Mouse (Mus musculus) intestine, embryonic 16.5 days (tissue): Measurements from ENCODE around the gene Higd1a. TPM values are rescaled to one million over a fixed set of nuclear protein-coding genes. Genes with fewer than 3 reads are reported as not detected.

ENCODE experiments used
- ATAC-seq: fragments of 200-750 bp; cut with Nextera tagmentation; 2 replicates; pipeline ENCODE4 v1.8.0; 2017; ENCODE audit warnings: moderate TSS enrichment, moderate library complexity
- H3K27ac ChIP-seq: fragments of 300-500 bp; sonication (generic); 2 replicates; pipeline ENCODE4 v1.5.1; 2014; ENCODE audit warnings: mild to moderate bottlenecking, low read length
- H3K27me3 ChIP-seq: fragments of 300-500 bp; sonication (generic); replicated peaks from 2 replicates; pipeline ENCODE4 v1.6.1; 2014; ENCODE audit warnings: low read length, control low read depth, mixed read lengths; ENCODE audit not compliant: control insufficient read depth, insufficient read depth
- H3K36me3 ChIP-seq: fragments of 300-500 bp; sonication (generic); 2 replicates; pipeline ENCODE4 v1.6.1; 2014; ENCODE audit warnings: low read length, control low read depth; ENCODE audit not compliant: control insufficient read depth, insufficient read depth
- H3K4me1 ChIP-seq: fragments of 300-500 bp; sonication (generic); 2 replicates; pipeline ENCODE4 v1.6.1; 2014; ENCODE audit warnings: low read length, control low read depth, mixed read lengths; ENCODE audit not compliant: control insufficient read depth, insufficient read depth
- H3K4me2 ChIP-seq: fragments of 300-500 bp; sonication (generic); 2 replicates; pipeline ENCODE4 v1.6.1; 2014; ENCODE audit warnings: low read depth, low read length, control low read depth
- H3K4me3 ChIP-seq: fragments of 300-500 bp; sonication (generic); 2 replicates; pipeline ENCODE4 v1.5.1; 2014; ENCODE audit warnings: mild to moderate bottlenecking, low read length
- H3K9ac ChIP-seq: fragments of 300-500 bp; sonication (generic); 2 replicates; pipeline ENCODE4 v1.6.1; 2014; ENCODE audit warnings: low read depth, low read length
- H3K9me3 ChIP-seq: fragments of 300-500 bp; sonication (generic); 2 replicates; pipeline ENCODE4 v1.6.1; 2016; ENCODE audit warnings: low read length, control low read depth; ENCODE audit not compliant: control insufficient read depth
- WGBS: fragments of 180-500 bp; shearing (Covaris S2); extraction: QIAGEN DNeasy Blood & Tissue Kit; methylation state at CpG from one replicate; pipeline ENCODE4 v1.1.7; 2014; 5-methylcytosine and 5-hydroxymethylcytosine counted together
- polyA plus RNA-seq: library from polyadenylated mRNA; unstranded; fragments of >200 nt; fragmentation: Nextera tagmentation; extraction: Ambion mirVana; gene quantifications from 2 replicates; pipeline ENCODE4 v1.2.1, GENCODE M21; 2015

Gene Higd1a
- polyA plus RNA-seq, 1 experiment from 2014 or later = 162 TPM

DNA sequence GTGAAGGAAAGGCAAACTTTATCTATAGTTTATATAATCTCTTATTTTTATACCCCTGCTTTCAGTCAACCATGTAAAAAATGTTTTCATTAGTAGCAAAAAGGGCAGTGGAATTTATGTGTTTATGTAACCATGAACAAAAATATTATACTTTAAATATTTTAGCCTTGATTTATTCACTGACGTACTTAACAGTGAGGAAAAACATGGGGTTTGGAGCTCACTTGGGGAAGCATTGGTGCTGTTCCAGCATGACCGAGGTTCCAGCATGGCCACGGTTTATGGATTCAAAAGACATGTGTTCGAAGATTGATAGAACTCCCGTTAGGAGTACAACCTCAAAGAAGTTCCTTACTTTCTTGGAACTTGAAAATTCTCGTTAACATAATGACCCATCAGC lies 10.1 kb upstream of the Higd1a start:
- no peaks in the 10 kb centered on the region for H3K9me3 ChIP-seq
- H3K9ac ChIP-seq = no peak overlapping the region
- no peaks in the 10 kb centered on the region for H3K27me3 ChIP-seq
- no peaks in the 10 kb centered on the region for H3K36me3 ChIP-seq
- H3K4me3 ChIP-seq = no peak overlapping the region
- H3K27ac ChIP-seq = peak overlapping the region; percentile 8; the same call in 1 of the 2 replicates
- WGBS = 61% methylated on average over 6 of the region's 6 CpGs
- no peak overlapping the region for H3K4me2 ChIP-seq
- no peak for ATAC-seq
- H3K4me1 ChIP-seq = peaks cover 16% of the 10 kb centered on the region

DNA sequence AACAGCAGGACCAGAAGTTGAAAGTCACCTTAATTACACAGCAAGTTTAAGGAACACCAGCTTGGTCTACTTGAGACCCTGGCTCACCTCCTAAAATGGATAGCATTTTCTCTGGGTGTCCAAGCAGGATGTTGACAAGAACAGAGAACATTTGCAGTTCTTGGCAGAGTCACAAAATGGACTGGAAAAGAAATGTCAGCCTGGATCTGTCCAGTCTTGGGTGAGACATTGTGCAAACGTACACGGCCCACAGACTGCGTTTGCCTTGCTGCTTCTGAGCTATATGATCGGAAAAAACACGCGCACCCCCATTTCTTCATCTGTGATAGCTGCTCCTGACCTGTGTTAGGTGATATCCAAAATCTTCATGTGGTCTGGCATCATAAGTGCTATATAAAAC lies 9.5 kb upstream of the Higd1a start:
- 56% methylated on average over 6 of the region's 6 CpGs for WGBS
- H3K4me3 ChIP-seq = no peak overlapping the region
- no peaks in the 10 kb centered on the region for H3K9me3 ChIP-seq
- no peaks in the 10 kb centered on the region for H3K36me3 ChIP-seq
- H3K27ac ChIP-seq = peak overlapping the region; percentile 75
- H3K4me2 ChIP-seq = no peak overlapping the region
- peaks cover 16% of the 10 kb centered on the region for H3K4me1 ChIP-seq
- peak; percentile 36; the same call in 1 of the 2 replicates for ATAC-seq
- H3K27me3 ChIP-seq = no peaks in the 10 kb centered on the region
- no peak overlapping the region for H3K9ac ChIP-seq

DNA sequence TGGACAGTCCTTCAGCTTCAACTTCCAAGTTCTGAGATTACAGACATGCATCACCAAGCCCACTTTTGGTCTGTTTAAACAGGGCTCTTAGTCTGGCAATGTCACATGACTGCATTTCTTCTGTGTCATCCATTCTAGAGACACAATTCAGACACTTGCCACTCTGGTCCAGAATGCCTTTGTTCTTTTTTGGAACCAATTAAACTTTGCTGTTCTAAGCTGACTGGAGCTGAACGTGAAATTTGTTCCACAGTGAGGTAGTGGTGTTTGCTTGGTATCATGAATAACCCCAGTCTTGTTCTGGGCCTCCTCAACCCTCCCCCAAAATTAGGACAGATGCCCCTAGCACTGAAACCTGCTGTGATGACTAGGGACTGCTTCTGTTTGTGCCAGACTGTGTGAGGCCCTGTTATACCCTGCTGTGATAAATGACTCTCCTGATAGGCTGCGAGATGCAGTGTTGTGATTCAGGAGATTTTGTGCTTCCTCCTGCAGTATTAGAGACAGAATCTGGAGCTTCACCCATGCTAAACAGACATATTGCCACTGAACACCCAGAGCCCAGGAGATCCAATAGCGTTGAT lies 7.4 kb upstream of the Higd1a start:
- Histone ChIP-seq H3K36me3 (no peaks in the 10 kb centered on the region), H3K9ac (no peak overlapping the region), H3K27me3 (no peaks in the 10 kb centered on the region), H3K4me1 (peaks cover 11% of the 10 kb centered on the region; the same call in 1 of the 2 replicates), H3K9me3 (no peaks in the 10 kb centered on the region), H3K4me2 (no peak overlapping the region), H3K27ac (no peak overlapping the region; the same call in 1 of the 2 replicates), H3K4me3 (no peak overlapping the region)
- ATAC-seq = no peak
- 37% methylated on average over 3 of the region's 3 CpGs for WGBS

DNA sequence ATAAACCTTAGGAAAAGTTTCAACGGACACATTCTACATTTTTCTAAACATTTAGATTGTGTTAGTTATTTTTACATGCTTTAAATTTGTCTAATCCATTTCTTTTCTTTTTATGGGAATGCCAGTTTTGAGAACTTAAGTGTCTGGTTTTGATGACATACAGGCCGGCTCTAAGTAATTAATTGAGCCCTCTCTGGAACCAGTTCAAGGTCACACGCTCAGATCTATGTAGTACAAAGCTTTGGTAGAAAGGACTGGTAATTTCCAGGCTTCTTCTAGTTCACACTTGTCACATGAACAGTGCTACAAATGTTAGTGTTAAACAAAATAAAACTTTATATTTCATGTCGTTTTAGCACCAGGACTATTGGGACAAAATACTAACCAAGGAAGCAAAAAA lies 6.7 kb upstream of the Higd1a start:
- Histone ChIP-seq H3K4me2 (no peak overlapping the region), H3K27ac (no peak overlapping the region), H3K36me3 (no peaks in the 10 kb centered on the region), H3K9ac (no peak overlapping the region), H3K27me3 (no peaks in the 10 kb centered on the region), H3K4me1 (peaks cover 7% of the 10 kb centered on the region; the same call in 1 of the 2 replicates), H3K9me3 (no peaks in the 10 kb centered on the region), H3K4me3 (no peak overlapping the region)
- 38% methylated on average over 4 of the region's 4 CpGs for WGBS
- no peak for ATAC-seq

DNA sequence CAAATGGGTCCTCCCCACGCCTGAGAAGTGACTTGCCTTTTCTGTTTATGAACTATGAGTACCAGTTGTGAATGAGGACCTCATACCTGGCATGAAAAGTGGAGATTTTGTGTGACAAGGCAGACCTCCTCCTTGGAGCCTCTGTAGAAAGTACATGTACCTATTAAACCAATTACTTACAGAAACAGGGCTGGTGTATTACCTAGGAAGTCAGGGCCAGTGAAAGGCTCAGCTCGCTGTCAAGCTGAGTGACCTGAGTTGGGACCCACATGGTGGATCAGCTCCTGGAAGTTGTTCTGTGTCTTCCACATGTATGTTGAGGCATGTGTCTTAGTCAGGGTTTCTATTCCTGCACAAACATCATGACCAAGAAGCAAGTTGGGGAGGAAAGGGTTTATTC lies 2.8 kb upstream of the Higd1a start:
- Histone ChIP-seq H3K4me3 (no peak overlapping the region), H3K9me3 (no peaks in the 10 kb centered on the region), H3K4me1 (0 out of 2 replicates have a peak, but pooled peaks cover 2% of the 10 kb centered on the region), H3K4me2 (no peak overlapping the region), H3K9ac (no peak overlapping the region), H3K36me3 (no peaks in the 10 kb centered on the region), H3K27ac (no peak overlapping the region), H3K27me3 (no peaks in the 10 kb centered on the region)
- no peak for ATAC-seq
- 89% methylated on average over 2 of the region's 2 CpGs for WGBS

DNA sequence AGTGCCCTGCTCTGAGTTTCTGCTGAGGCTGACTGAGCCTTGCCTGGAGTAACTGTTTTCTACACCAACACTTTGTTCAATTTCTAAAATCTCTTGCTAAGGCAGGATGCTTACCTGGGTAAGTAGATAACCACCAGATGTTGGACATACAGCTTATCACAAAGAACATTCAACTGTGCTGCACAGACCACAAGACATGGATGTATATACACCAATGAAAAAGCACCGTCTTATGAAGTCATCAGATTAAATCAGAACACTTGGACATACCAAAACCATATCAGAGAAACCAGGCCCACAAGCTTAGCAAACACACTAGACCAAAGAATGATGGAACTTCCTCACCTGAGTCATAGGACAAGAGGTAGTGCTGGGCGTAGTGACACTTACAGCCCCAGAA lies 1.2 kb upstream of the Higd1a start:
- Histone ChIP-seq H3K4me1 (0 out of 2 replicates have a peak, but pooled peaks cover 5% of the 10 kb centered on the region), H3K36me3 (no peaks in the 10 kb centered on the region), H3K27ac (no peak overlapping the region), H3K9me3 (no peaks in the 10 kb centered on the region), H3K4me2 (no peak overlapping the region), H3K27me3 (no peaks in the 10 kb centered on the region), H3K9ac (no peak overlapping the region), H3K4me3 (no peak overlapping the region)
- WGBS = 93% methylated on average over 2 of the region's 2 CpGs
- ATAC-seq = no peak

DNA sequence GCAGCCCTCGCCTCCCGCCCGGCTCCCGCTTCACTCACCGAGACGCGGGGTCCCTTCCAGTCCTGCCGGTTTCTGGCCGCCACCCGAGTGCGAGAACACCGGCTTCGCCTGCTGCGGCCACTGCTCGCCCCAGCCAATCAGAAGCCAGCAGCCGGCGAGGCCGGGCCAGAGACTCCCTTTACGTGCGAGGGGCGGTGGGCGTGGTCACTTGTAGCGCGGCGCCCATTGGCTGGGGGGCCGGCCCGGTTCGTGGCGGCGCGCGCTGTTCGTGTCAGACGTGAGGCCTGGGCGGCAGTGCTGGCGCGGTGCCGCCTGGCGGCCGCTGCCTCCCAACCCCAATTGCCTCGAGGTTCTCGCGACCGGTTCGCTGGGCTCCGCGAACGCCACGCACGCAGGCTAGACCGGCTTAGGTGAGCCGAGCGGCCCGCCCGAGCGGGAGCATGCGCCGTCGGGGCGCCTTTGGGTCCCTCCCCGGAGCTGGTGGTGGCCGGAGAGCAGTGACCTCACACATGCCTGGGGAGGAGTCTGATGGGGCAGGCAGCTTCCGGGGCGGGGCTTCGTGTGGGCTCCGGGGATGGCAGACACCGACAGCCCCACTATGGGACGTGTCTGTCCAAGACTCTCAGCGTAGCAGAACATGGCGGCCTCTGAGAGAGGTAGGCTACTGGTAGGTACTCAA lies 549 bp downstream of the Higd1a start:
- Histone ChIP-seq H3K9ac (peak overlapping the region; percentile 90), H3K4me3 (peak overlapping the region; percentile 93), H3K27me3 (no peaks in the 10 kb centered on the region), H3K27ac (peak overlapping the region; percentile 99), H3K4me1 (0 out of 2 replicates have a peak, but pooled peaks cover 5% of the 10 kb centered on the region), H3K9me3 (no peaks in the 10 kb centered on the region), H3K36me3 (no peaks in the 10 kb centered on the region), H3K4me2 (peak overlapping the region; percentile 82)
- peak; percentile 99 for ATAC-seq
- under 1% methylated on average over 70 of the region's 70 CpGs for WGBS

DNA sequence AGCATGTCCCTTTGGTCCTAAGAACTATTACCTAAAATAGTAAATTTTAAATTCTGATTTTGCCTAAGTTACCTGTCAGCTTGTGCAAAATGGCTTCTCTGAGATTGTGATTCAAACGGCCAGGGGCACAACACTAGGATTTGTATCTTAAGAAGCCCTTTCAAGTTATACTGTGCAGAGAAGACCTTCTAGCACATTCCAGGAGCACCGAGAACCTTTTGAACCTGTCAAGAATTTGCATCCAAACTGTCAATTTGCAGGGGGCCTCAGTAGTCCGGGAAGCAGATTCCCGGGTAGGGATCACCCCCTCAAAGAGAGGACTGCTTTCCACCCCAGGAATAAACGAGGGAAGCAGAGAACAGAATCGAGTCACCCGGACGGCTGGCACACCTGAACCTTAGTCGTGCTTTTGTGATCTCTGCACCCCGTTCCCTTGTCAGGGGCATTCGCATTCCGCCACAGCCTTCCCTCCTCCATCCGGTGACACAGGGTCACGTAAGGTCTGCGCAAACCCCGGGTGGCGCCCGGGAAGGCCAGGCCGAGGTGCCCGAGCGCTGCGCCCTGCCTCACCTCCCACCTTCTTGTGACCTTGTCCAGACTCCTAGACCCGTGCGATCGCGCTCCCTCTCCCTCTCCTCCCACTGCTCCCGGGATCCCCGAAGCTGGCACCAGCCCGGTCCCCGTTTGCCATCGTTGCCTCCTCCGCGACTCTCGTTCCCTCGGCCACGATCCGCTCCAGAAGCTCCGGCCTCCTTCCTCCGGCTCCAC lies 1.3 kb downstream of the Higd1a start:
- Histone ChIP-seq H3K4me2 (peak overlapping the region; percentile 82), H3K9me3 (no peaks in the 10 kb centered on the region), H3K27ac (peak overlapping the region; percentile 99), H3K36me3 (no peaks in the 10 kb centered on the region), H3K4me1 (0 out of 2 replicates have a peak, but pooled peaks cover 5% of the 10 kb centered on the region), H3K27me3 (no peaks in the 10 kb centered on the region), H3K4me3 (peak overlapping the region; percentile 93), H3K9ac (peak overlapping the region; percentile 90)
- under 1% methylated on average over 39 of the region's 39 CpGs for WGBS
- peak; percentile 51 for ATAC-seq

DNA sequence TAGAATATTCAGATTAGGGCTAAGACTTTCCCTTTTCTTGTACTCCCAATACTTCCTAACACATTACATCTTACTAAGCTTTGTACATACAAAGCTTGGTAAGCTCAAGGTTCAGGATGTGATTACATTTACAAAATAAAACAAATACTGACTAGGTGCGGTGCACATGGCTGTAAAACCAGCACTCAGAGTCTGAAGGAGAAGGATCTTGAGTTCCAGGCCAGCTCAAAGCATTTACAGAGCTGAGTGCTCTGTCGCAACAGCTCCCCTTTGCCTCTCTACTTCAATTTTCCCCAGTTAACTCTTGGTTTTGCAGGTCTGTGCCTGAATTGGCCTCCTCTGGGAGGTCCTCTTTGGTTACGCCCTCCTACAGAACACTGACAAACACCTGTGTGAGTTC lies 3.9 kb downstream of the Higd1a start:
- Histone ChIP-seq H3K9me3 (no peaks in the 10 kb centered on the region), H3K4me1 (0 out of 2 replicates have a peak, but pooled peaks cover 5% of the 10 kb centered on the region), H3K27ac (no peak overlapping the region), H3K4me3 (no peak overlapping the region), H3K27me3 (no peaks in the 10 kb centered on the region), H3K36me3 (peaks cover under 1% of the 10 kb centered on the region), H3K4me2 (no peak overlapping the region), H3K9ac (no peak overlapping the region)
- WGBS = 84% methylated on average over 3 of the region's 3 CpGs
- ATAC-seq = no peak
